Mouse (Mus musculus) liver, postnatal 0 days (tissue): ENCODE measurements around the gene Lat2. TPM values are rescaled to one million over a fixed set of nuclear protein-coding genes. Genes with fewer than 3 reads are reported as not detected.
A peak's percentile ranks its signal among the peaks of the same experiment; 100 is the strongest.

ENCODE experiments used
- ATAC-seq: fragments of 200-750 bp; cut with Nextera tagmentation; 2 replicates; pipeline ENCODE4 v1.8.0; 2017; ENCODE audit warnings: mild to moderate bottlenecking, moderate library complexity
- DNase-seq: peaks from one replicate; pipeline ENCODE4 v3.0.0-alpha.2; 2016
- H3K27ac ChIP-seq: fragments of 300-500 bp; sonication (generic); 2 replicates; pipeline ENCODE4 v1.5.1; 2014; ENCODE audit warnings: antibody characterized with exemption, moderate library complexity, mild to moderate bottlenecking, low read depth
- H3K27me3 ChIP-seq: fragments of 300-500 bp; sonication (generic); 2 replicates; pipeline ENCODE4 v1.6.1; 2014; ENCODE audit warnings: low read length, control low read depth, mixed read lengths; ENCODE audit not compliant: insufficient read depth
- H3K36me3 ChIP-seq: fragments of 300-500 bp; sonication (generic); replicated peaks from 2 replicates; pipeline ENCODE4 v1.6.1; 2014; ENCODE audit warnings: mild to moderate bottlenecking, control low read depth, low read length, moderate library complexity, mixed read lengths; ENCODE audit not compliant: insufficient read depth
- H3K4me1 ChIP-seq: fragments of 300-500 bp; sonication (generic); 2 replicates; pipeline ENCODE4 v1.6.1; 2014; ENCODE audit warnings: antibody characterized with exemption, mild to moderate bottlenecking, control low read depth; ENCODE audit not compliant: insufficient read depth
- H3K4me2 ChIP-seq: fragments of 300-500 bp; sonication (generic); 2 replicates; pipeline ENCODE4 v1.6.1; 2014; ENCODE audit warnings: low read depth, mild to moderate bottlenecking, low read length, moderate library complexity, mixed read lengths
- H3K4me3 ChIP-seq: fragments of 300-500 bp; sonication (generic); 2 replicates; pipeline ENCODE4 v1.5.1; 2014; ENCODE audit warnings: low read depth, low read length
- H3K9ac ChIP-seq: fragments of 300-500 bp; sonication (generic); replicated peaks from 2 replicates; pipeline ENCODE4 v1.6.1; 2014; ENCODE audit warnings: mild to moderate bottlenecking, moderate library complexity
- H3K9me3 ChIP-seq: fragments of 300-500 bp; sonication (generic); 2 replicates; pipeline ENCODE4 v1.6.1; 2016; ENCODE audit warnings: mild to moderate bottlenecking, control low read depth, low read length, mixed read lengths
- CTCF ChIP-seq: sonication (generic); IDR thresholded peaks from 2 replicates; pipeline ENCODE4 v1.5.1; 2016; ENCODE audit warnings: antibody characterized with exemption, low read depth
- EP300 ChIP-seq: IDR thresholded peaks from 2 replicates; pipeline ENCODE4 v1.6.1; 2016; ENCODE audit warnings: antibody characterized with exemption, low read depth, mild to moderate bottlenecking
- WGBS: fragments of 180-500 bp; shearing (Covaris S2); extraction: QIAGEN DNeasy Blood & Tissue Kit; methylation state at CpG from one replicate; pipeline ENCODE4 v1.1.7; 2014; ENCODE audit not compliant: insufficient replicate concordance; 5-methylcytosine and 5-hydroxymethylcytosine counted together
- polyA plus RNA-seq: library from polyadenylated mRNA; unstranded; fragments of >200 nt; fragmentation: Nextera tagmentation; extraction: Ambion mirVana; gene quantifications from 2 replicates; pipeline ENCODE4 v1.2.1, GENCODE M21; 2015

Lat2 gene
- polyA plus RNA-seq, 1 experiment from 2014 or later = 2.4 TPM

- 0 out of 2 replicates have a peak, but pooled peaks cover 2% of the 10 kb centered on the region for H3K4me1 ChIP-seq
- 26% methylated on average over 5 of the region's 5 CpGs for WGBS
- peak; percentile 40 for DNase-seq
Measured at GRCm38 (mm10) chr5:134607121-134607520, 7.7 kb downstream of the Lat2 start.

GRCm38 (mm10) chr5:134606314-134606713 lies 8.5 kb downstream of the Lat2 start:
- 0 out of 2 replicates have a peak, but pooled peaks cover 2% of the 10 kb centered on the region for H3K4me1 ChIP-seq
- no peaks in the 10 kb centered on the region for H3K9me3 ChIP-seq
- TF ChIP-seq EP300 (no peak), CTCF (peak; percentile 44)
- no peak overlapping the region for H3K9ac ChIP-seq
- no peaks in the 10 kb centered on the region for H3K27me3 ChIP-seq
- no peaks in the 10 kb centered on the region for H3K36me3 ChIP-seq
- H3K4me2 ChIP-seq = no peak overlapping the region
- no peak overlapping the region for H3K4me3 ChIP-seq
- DNase-seq = no peak
- ATAC-seq = no peak
- H3K27ac ChIP-seq = peak overlapping the region; percentile 69

More at GRCm38 (mm10) chr5:134607121-134607520, 7.7 kb downstream of the Lat2 start:
- TF ChIP-seq EP300 (no peak), CTCF (no peak)
- peak overlapping the region; percentile 40 for H3K4me2 ChIP-seq
- peak; percentile 65 for ATAC-seq
- H3K27ac ChIP-seq = peak overlapping the region; percentile 69
- no peaks in the 10 kb centered on the region for H3K9me3 ChIP-seq
- no peak overlapping the region for H3K4me3 ChIP-seq
- H3K9ac ChIP-seq = no peak overlapping the region
- no peaks in the 10 kb centered on the region for H3K27me3 ChIP-seq
- H3K36me3 ChIP-seq = no peaks in the 10 kb centered on the region

- H3K4me1 ChIP-seq = 0 out of 2 replicates have a peak, but pooled peaks cover 2% of the 10 kb centered on the region
- H3K9me3 ChIP-seq = no peaks in the 10 kb centered on the region
- H3K4me2 ChIP-seq = no peak overlapping the region
- no peaks in the 10 kb centered on the region for H3K27me3 ChIP-seq
- 82% methylated on average over 11 of the region's 11 CpGs for WGBS
- H3K36me3 ChIP-seq = no peaks in the 10 kb centered on the region
- H3K9ac ChIP-seq = no peak overlapping the region
- ATAC-seq (no peak), DNase-seq (no peak)
- TF ChIP-seq EP300 = no peak
- no peak for TF ChIP-seq CTCF
- no peak overlapping the region for H3K4me3 ChIP-seq
- H3K27ac ChIP-seq = no peak overlapping the region
Measured at GRCm38 (mm10) chr5:134604376-134604775, 10.4 kb downstream of the Lat2 start.

GRCm38 (mm10) chr5:134597711-134598110 lies 17.1 kb downstream of the Lat2 start:
- H3K27ac ChIP-seq = no peak overlapping the region
- TF ChIP-seq EP300 (no peak), CTCF (no peak)
- H3K9ac ChIP-seq = no peak overlapping the region
- H3K9me3 ChIP-seq = no peaks in the 10 kb centered on the region
- no peaks in the 10 kb centered on the region for H3K27me3 ChIP-seq
- ATAC-seq (no peak), DNase-seq (no peak)
- H3K4me1 ChIP-seq = peaks cover 2% of the 10 kb centered on the region; the same call in 1 of the 2 replicates
- H3K4me3 ChIP-seq = no peak overlapping the region
- 86% methylated on average over 10 of the region's 10 CpGs for WGBS
- H3K4me2 ChIP-seq = no peak overlapping the region
- peaks cover 46% of the 10 kb centered on the region for H3K36me3 ChIP-seq

GRCm38 (mm10) chr5:134593093-134593492 lies 21.7 kb downstream of the Lat2 start:
- Histone ChIP-seq H3K9ac (no peak overlapping the region), H3K4me3 (no peak overlapping the region), H3K27me3 (no peaks in the 10 kb centered on the region), H3K4me1 (peaks cover 7% of the 10 kb centered on the region), H3K4me2 (no peak overlapping the region), H3K36me3 (peaks cover 59% of the 10 kb centered on the region), H3K9me3 (no peaks in the 10 kb centered on the region), H3K27ac (no peak overlapping the region)
- TF ChIP-seq CTCF (no peak), EP300 (peak; percentile 89)
- DNase-seq (no peak), ATAC-seq (peak; percentile 94)
- 63% methylated on average over 9 of the region's 9 CpGs for WGBS

GRCm38 (mm10) chr5:134592026-134592581 lies 22.7 kb downstream of the Lat2 start:
- TF ChIP-seq EP300 (no peak), CTCF (no peak)
- Histone ChIP-seq H3K9me3 (no peaks in the 10 kb centered on the region), H3K36me3 (peaks cover 49% of the 10 kb centered on the region), H3K27me3 (no peaks in the 10 kb centered on the region), H3K4me3 (no peak overlapping the region), H3K27ac (no peak overlapping the region), H3K4me1 (peaks cover 7% of the 10 kb centered on the region), H3K9ac (no peak overlapping the region), H3K4me2 (no peak overlapping the region)
- ATAC-seq (no peak), DNase-seq (no peak)
- WGBS = 71% methylated on average over 11 of the region's 11 CpGs

- TF ChIP-seq CTCF (no peak), EP300 (no peak)
- H3K4me1 ChIP-seq = peaks cover 7% of the 10 kb centered on the region
- no peak overlapping the region for H3K27ac ChIP-seq
- DNase-seq = no peak
- no peaks in the 10 kb centered on the region for H3K27me3 ChIP-seq
- peaks cover 39% of the 10 kb centered on the region for H3K36me3 ChIP-seq
- no peak overlapping the region for H3K9ac ChIP-seq
- no peak overlapping the region for H3K4me3 ChIP-seq
- ATAC-seq = no peak
- 62% methylated on average over 3 of the region's 3 CpGs for WGBS
- peak overlapping the region; percentile 11; the same call in 1 of the 2 replicates for H3K4me2 ChIP-seq
- H3K9me3 ChIP-seq = no peaks in the 10 kb centered on the region
Measured at GRCm38 (mm10) chr5:134589900-134590299, 24.9 kb downstream of the Lat2 start.
